Mouse (Mus musculus) cerebral cortex, adult 2 months (tissue): ENCODE measurements around the gene Exog.

Experiments used
- WGBS: fragments of 180-500 bp; shearing (Covaris S2); methylation state at CpG from one replicate; pipeline ENCODE4 v1.1.7; 2018; 5-methylcytosine and 5-hydroxymethylcytosine counted together

Gene Exog

GRCm38 (mm10) chr9:119460410-119460809 is 15.7 kb downstream of the Exog start:
- 39% methylated on average over 8 of the region's 8 CpGs for WGBS

GRCm38 (mm10) chr9:119465056-119465455 is 20.3 kb downstream of the Exog start:
- 87% methylated on average over 6 of the region's 6 CpGs for WGBS

- 60% methylated on average over 7 of the region's 7 CpGs for WGBS
Observed at GRCm38 (mm10) chr9:119465595-119465994, 20.9 kb downstream of the Exog start.

GRCm38 (mm10) chr9:119469691-119470353 is 25.1 kb downstream of the Exog start:
- WGBS, result 80% methylated on average over 8 of the region's 8 CpGs

GRCm38 (mm10) chr9:119472412-119472918 is 27.7 kb downstream of the Exog start:
- 91% methylated on average over 11 of the region's 11 CpGs for WGBS

- 97% methylated on average over 1 of the region's 1 CpGs for WGBS
Observed at GRCm38 (mm10) chr9:119473011-119473410, 28.3 kb downstream of the Exog start.

GRCm38 (mm10) chr9:119473608-119474164 is 28.9 kb downstream of the Exog start:
- WGBS, result 71% methylated on average over 9 of the region's 9 CpGs

GRCm38 (mm10) chr9:119474717-119475611 is 30.2 kb downstream of the Exog start:
- WGBS, result 82% methylated on average over 15 of the region's 15 CpGs

- 74% methylated on average over 6 of the region's 6 CpGs for WGBS
Observed at GRCm38 (mm10) chr9:119477754-119478153, 33.0 kb downstream of the Exog start.

GRCm38 (mm10) chr9:119478345-119478744 is 33.6 kb downstream of the Exog start:
- 54% methylated on average over 11 of the region's 11 CpGs for WGBS

- 57% methylated on average over 8 of the region's 8 CpGs for WGBS
Observed at GRCm38 (mm10) chr9:119479297-119479696, 34.6 kb downstream of the Exog start.

GRCm38 (mm10) chr9:119481612-119482011 is 36.9 kb downstream of the Exog start:
- WGBS, result 92% methylated on average over 4 of the region's 4 CpGs

- 70% methylated on average over 23 of the region's 23 CpGs for WGBS
Observed at GRCm38 (mm10) chr9:119483554-119484353, 39.0 kb downstream of the Exog start.

GRCm38 (mm10) chr9:119484420-119484819 is 39.7 kb downstream of the Exog start:
- 65% methylated on average over 9 of the region's 9 CpGs for WGBS

- WGBS, result 87% methylated on average over 13 of the region's 13 CpGs
Observed at GRCm38 (mm10) chr9:119484868-119485267, 40.1 kb downstream of the Exog start.

GRCm38 (mm10) chr9:119496354-119496753 is 51.6 kb downstream of the Exog start:
- 69% methylated on average over 9 of the region's 9 CpGs for WGBS

GRCm38 (mm10) chr9:119496960-119497359 is 52.2 kb downstream of the Exog start:
- 47% methylated on average over 5 of the region's 5 CpGs for WGBS

GRCm38 (mm10) chr9:119497546-119498246 is 53.0 kb downstream of the Exog start:
- 86% methylated on average over 15 of the region's 15 CpGs for WGBS

GRCm38 (mm10) chr9:119498247-119498607 is 53.5 kb downstream of the Exog start:
- WGBS, result 94% methylated on average over 9 of the region's 9 CpGs

GRCm38 (mm10) chr9:119498885-119499284 is 54.1 kb downstream of the Exog start:
- WGBS, result 91% methylated on average over 7 of the region's 7 CpGs

GRCm38 (mm10) chr9:119503613-119504012 is 58.9 kb downstream of the Exog start:
- 94% methylated on average over 9 of the region's 9 CpGs for WGBS
